Mouse (Mus musculus) cerebellum, adult 2 months (tissue): ENCODE measurements at regions not wholly inside any gene's neighbourhood (a gene's known extent, or its start where the extent isn't known, plus 50 kb on each side); places are given as distances from the start of the nearest gene placed in this dataset.

Source experiments
- CTCF ChIP-seq: fragments of 200-500 bp; IDR thresholded peaks from 2 replicates; pipeline ENCODE4 v1.5.1; 2011; ENCODE audit warnings: low read depth, mild to moderate bottlenecking, control low read depth, low read length, moderate library complexity, borderline replicate concordance; ENCODE audit not compliant: insufficient read depth
- POLR2A ChIP-seq: fragments of 200-500 bp; IDR thresholded peaks from 2 replicates; pipeline ENCODE4 v1.6.1; 2011; ENCODE audit warnings: low read length, control low read depth, borderline replicate concordance; ENCODE audit not compliant: insufficient read depth

DNA sequence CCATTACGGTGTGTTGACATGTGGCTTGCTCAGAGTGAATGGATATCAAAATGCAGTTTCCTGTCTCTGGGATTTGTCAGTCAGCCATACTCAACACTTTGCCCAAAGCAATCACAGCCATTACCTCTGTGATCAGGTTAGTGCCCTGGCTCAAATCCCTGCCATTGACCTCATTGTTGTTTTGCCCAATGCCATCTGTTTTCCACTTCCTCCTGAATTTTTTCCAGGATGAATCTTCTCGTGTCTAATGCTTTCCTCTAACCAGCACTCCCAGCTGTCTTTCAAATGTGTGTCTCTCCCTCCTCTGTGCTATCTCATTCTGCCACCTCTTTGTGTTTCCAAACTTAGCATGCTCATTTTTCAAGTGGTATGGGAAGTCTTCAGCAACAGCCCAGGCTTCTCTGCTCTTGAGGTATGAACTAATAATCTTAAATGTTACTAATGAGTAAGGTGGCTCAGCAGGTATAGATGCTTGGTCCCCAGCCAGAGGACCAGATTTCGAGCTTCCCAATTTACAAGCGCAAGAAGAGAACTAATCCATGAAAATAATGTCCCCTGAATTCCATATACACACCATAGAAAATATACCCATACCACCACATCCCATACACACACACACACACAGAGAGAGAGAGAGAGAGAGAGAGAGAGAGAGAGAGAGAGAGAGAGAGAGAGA, 397.2 kb upstream of the Clnk start:
- TF ChIP-seq CTCF = no peak
- no peak for TF ChIP-seq POLR2A
